Mouse (Mus musculus): ENCODE measurements around the gene Cox4i1. TPM values are rescaled to one million over a fixed set of nuclear protein-coding genes. Genes with fewer than 3 reads are reported as not detected.

The Cox4i1 gene
- total RNA-seq (2012; rRNA removed) (890 and 970 TPM in 2 replicates), total RNA-seq (2014; rRNA removed) (519 and 596 TPM in 2 replicates), polyA plus RNA-seq (2012; ENCODE audit: insufficient read length, low read depth) (673 and 711 TPM in 2 replicates)

DNA sequence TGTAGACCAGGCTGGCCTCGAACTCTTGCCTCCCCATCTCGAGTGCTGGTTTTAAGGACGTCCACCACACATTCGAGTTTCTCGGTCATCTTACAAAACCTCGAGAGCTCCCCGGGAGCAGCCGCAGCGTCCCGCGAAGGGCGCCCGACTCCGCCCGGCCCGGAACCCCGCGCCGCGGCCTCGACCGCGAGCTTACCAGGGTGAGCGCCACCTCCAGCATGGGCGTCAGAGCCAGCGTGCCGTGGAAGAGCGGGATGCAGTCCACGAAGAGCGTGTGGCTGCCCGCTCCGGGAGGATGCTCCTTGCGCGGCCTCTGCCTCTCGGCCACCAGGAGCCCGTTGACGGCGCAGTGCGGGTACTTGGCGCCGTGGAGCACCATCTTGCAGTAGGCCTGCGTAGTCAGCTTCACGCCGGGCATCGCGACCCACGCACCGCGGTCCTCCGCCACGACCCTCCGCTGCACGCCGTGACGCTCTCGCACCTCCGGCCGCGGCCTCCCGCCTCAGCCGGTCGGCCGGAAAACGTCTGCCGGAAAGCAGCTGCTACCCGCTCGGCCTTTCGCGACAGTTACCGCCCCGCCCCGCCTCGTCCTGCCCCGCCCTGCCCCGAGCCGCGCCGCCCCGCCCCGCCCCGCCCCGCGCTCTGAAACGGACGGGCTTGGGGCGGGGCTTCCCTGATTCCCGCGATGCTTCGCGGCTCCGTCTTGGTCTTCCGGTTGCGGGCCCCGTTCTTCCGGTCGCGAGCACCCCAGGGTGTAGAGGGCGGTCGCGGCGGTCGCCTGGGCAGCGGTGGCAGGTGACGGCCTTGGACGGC lies at the start of gene Cox4i1, which contains the start of gene Gm27021:
Gene Cox4i1 (plus strand): TSS at position 662 of the 813 bp plus-strand sequence.
Gene Gm27021 (minus strand): TSS at position 519 of the 813 bp plus-strand sequence.
- in situ Hi-C loops (cut with MboI; ENCODE audit: low pct_ligation_motif_present, low pct_unique_long_range_greater_than_20kb, low sequenced_read_pairs) (no loop called here), dilution Hi-C loops (cut with MboI; ENCODE audit: extremely low pct_ligation_motif_present, extremely low pct_unique_long_range_greater_than_20kb, low sequenced_read_pairs) (no loop called here)
- H3K4me2 ChIP-seq (ENCODE audit: insufficient read depth, low read depth, poor library complexity, severe bottlenecking): peak within 1 kb of the TSS; percentile 100
- peaks cover 32 to 59% of the 10 kb centered on the region in 2 experiments for H3K36me3 ChIP-seq (replicated peaks in 1 of 2; ENCODE audit: control insufficient read depth in 1 of 2, insufficient read depth in 1 of 2, low read length in 1 of 2)
- TF ChIP-seq ZKSCAN1 (IDR thresholded peaks at IDR 0.05; ENCODE audit: borderline replicate concordance, low read depth, low read length): no peak
- TF ChIP-seq UBTF (IDR thresholded peaks at IDR 0.05; ENCODE audit: low read depth, low read length): peak; percentile 74; the same call in 1 of the 2 replicates
- TF ChIP-seq POLR2AphosphoS2 (IDR thresholded peaks at IDR 0.05; ENCODE audit: low read depth, low read length): peak; percentile 87; the same call in 1 of the 2 replicates
- TF ChIP-seq ZMIZ1 (IDR thresholded peaks at IDR 0.05; ENCODE audit: low read depth, low read length): peak; percentile 91
- no peak for TF ChIP-seq MAZ (IDR thresholded peaks at IDR 0.05; ENCODE audit: low read depth, low read length)
- TF ChIP-seq RCOR1 (conservative IDR thresholded peaks at IDR 0.05; ENCODE audit: low read depth, low read length): no peak
- no peak; the same call in 1 of the 2 replicates for TF ChIP-seq SIN3A (IDR thresholded peaks at IDR 0.05; ENCODE audit: low read length)
- TF ChIP-seq TCF12 (IDR thresholded peaks at IDR 0.05; ENCODE audit: low read depth, low read length): peak; percentile 77
- no peak for TF ChIP-seq RAD21 (IDR thresholded peaks at IDR 0.05; ENCODE audit: low read depth, low read length)
- no peak for TF ChIP-seq MYC (IDR thresholded peaks at IDR 0.05; ENCODE audit: low read depth, low read length)
- TF ChIP-seq ELF1 (IDR thresholded peaks at IDR 0.05; ENCODE audit: low read depth, low read length): peak; percentile 86
- TF ChIP-seq MXI1 (IDR thresholded peaks at IDR 0.05; ENCODE audit: low read depth, low read length): 0 out of 2 replicates have a peak, but pooled peaks have one; percentile 24
- peak; percentile 98 for TF ChIP-seq POLR2A (IDR thresholded peaks at IDR 0.05; ENCODE audit: low read depth, low read length)
- TF ChIP-seq USF2 (conservative IDR thresholded peaks at IDR 0.05; ENCODE audit: low read depth, low read length): no peak
- no peak for TF ChIP-seq NRF1 (IDR thresholded peaks at IDR 0.05; ENCODE audit: low read depth, low read length)
- TF ChIP-seq MAX (IDR thresholded peaks at IDR 0.05; ENCODE audit: low read length): peak; percentile 40; the same call in 1 of the 2 replicates
- TF ChIP-seq SMC3 (IDR thresholded peaks at IDR 0.05; ENCODE audit: low read depth, low read length): no peak
- no peak for TF ChIP-seq ZC3H11A (IDR thresholded peaks at IDR 0.05; ENCODE audit: low read depth, low read length)
- TF ChIP-seq ETS1 (conservative IDR thresholded peaks at IDR 0.05; ENCODE audit: low read depth, low read length): no peak
- no peak for TF ChIP-seq ZNF384 (IDR thresholded peaks at IDR 0.05; ENCODE audit: low read depth, low read length)
- TF ChIP-seq KAT2A (IDR thresholded peaks at IDR 0.05; ENCODE audit: insufficient replicate concordance, low read length): no peak
- TF ChIP-seq TBP (conservative IDR thresholded peaks at IDR 0.05; ENCODE audit: low read depth, low read length): no peak
- no peak for TF ChIP-seq MAFK (IDR thresholded peaks at IDR 0.05; ENCODE audit: insufficient replicate concordance, low read length)
- TF ChIP-seq MEF2A (IDR thresholded peaks at IDR 0.05; ENCODE audit: borderline replicate concordance, low read depth, low read length): no peak; the same call in 1 of the 2 replicates
- no peak for TF ChIP-seq GABPA (IDR thresholded peaks at IDR 0.05; ENCODE audit: insufficient replicate concordance, low read depth, low read length)
- no peak for TF ChIP-seq IRF4 (IDR thresholded peaks at IDR 0.05; ENCODE audit: low read depth, low read length)
- TF ChIP-seq JUND (conservative IDR thresholded peaks at IDR 0.05; ENCODE audit: low read depth, low read length): no peak
- TF ChIP-seq E2F4 (IDR thresholded peaks at IDR 0.05; ENCODE audit: insufficient replicate concordance, low read depth, low read length): no peak
- peak; percentile 74 for TF ChIP-seq HCFC1 (IDR thresholded peaks at IDR 0.05; ENCODE audit: low read depth, low read length)
- no peak for TF ChIP-seq EP300 (IDR thresholded peaks at IDR 0.05; ENCODE audit: low read length)
- TF ChIP-seq CHD2 (IDR thresholded peaks at IDR 0.05; ENCODE audit: low read length): peak; percentile 96
- no peak for TF ChIP-seq CTCF (conservative IDR thresholded peaks at IDR 0.05 in 1 of 2, IDR thresholded peaks at IDR 0.05 in 1 of 2; ENCODE audit: low read depth in 2 of 2, low read length in 2 of 2)
- TF ChIP-seq JUN (IDR thresholded peaks at IDR 0.05; ENCODE audit: insufficient read depth, low read depth, low read length): no peak
- no peak for TF ChIP-seq CHD1 (IDR thresholded peaks at IDR 0.05; ENCODE audit: low read depth, low read length)
- TF ChIP-seq NELFE (IDR thresholded peaks at IDR 0.05; ENCODE audit: low read depth, low read length): peak; percentile 92
- TF ChIP-seq PAX5 (IDR thresholded peaks at IDR 0.05; ENCODE audit: low read length): no peak
- no peak for TF ChIP-seq USF1 (IDR thresholded peaks at IDR 0.05; ENCODE audit: low read depth, low read length)
- TF ChIP-seq BHLHE40 (IDR thresholded peaks at IDR 0.05; ENCODE audit: low read depth, low read length): no peak
- no peaks in the 10 kb centered on the region for H3K27me3 ChIP-seq (replicated peaks)
- H3K27ac ChIP-seq (ENCODE audit: insufficient read depth, low read depth): peak within 1 kb of the TSS; percentile 62
- H3K4me3 ChIP-seq (replicated peaks in 1 of 3; ENCODE audit: low read depth in 2 of 3, low read length in 2 of 3, poor library complexity in 1 of 3): peak within 1 kb of the TSS; percentile 80 to 97 (median 96)
- peak within 1 kb of the TSS; percentile 100 for H3K9ac ChIP-seq (ENCODE audit: insufficient read depth, low read depth)
- DNase-seq (ENCODE audit: extremely low read depth): peak; percentile 90
- peaks cover 16 to 52% of the 10 kb centered on the region in 2 experiments for H3K4me1 ChIP-seq (ENCODE audit: control insufficient read depth in 1 of 2, insufficient read depth in 2 of 2)
- H3K79me2 ChIP-seq (replicated peaks; ENCODE audit: control insufficient read depth, extremely low read depth, insufficient read depth, poor library complexity, severe bottlenecking): peaks cover 61% of the 10 kb centered on the region
- no peaks in the 10 kb centered on the region for H3K9me3 ChIP-seq (replicated peaks; ENCODE audit: low read length)
